ENCODE assay signal across 9 mouse cellular contexts in the genomic region with DNA sequence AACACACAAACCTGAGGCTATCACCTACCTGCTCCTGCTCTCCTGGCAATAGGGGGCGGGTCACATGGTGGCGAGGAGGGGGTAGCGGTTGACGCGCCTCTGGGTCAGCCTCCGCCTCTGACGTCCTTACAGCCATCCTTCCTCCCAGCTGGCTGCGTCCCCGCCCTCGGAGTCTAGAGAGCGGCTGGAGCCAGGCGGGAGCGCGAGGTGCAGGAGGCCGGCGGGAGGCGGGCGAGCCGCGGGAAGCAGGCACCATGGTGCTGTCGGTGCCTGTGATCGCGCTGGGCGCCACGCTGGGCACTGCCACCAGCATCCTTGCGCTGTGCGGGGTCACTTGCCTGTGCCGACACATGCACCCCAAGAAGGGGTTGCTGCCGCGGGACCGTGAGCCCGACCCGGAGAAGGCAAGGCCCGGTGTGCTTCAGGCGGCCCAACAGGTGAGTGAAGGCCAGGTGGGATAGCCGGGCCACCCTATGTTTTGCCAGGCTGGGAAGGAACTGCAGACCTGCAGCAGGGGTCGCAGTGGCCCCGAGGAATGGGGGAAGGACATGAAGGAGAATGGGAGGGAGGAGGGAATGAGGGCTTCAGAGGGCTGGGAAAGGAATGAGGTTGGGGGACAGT. TPM values are rescaled to one million over a fixed set of nuclear protein-coding genes. Genes with fewer than 3 reads are reported as not detected.
A peak's percentile ranks its signal among the peaks of the same experiment; 100 is the strongest.
DNase-seq lines count a peak whose midpoint lies in the region; ATAC-seq lines count a peak whose summit lies in the region.
"Had no signal": no experiment of that assay in that cellular context is flagged by ENCODE, and none has a peak within 500 bp of the region (broad histone marks: within the 10 kb centered on the region; RNA-seq: fewer than 3 reads in every experiment).

A gene (plus strand): TSS at position 166 of the 621 bp plus-strand sequence.

- DNase-seq in Muller cell, postnatal 12 days (ENCODE audit: inconsistent ontology term), result peak; percentile 68
- DNase-seq in cerebellum, adult 9-11 months, result peak; percentile 88
- peak; percentile 61 to 62 for DNase-seq in frontal cortex, postnatal 10 days (ENCODE audit: low spot score in 2 of 2)
- peak; percentile 80 for DNase-seq in intestine, embryonic 14.5 days (ENCODE audit: low spot score)
- peak in 1 of 2 experiments; percentile 83 for DNase-seq in left cerebral cortex, postnatal 10 days (ENCODE audit: extremely low spot score in 1 of 2, low spot score in 2 of 2)
- DNase-seq in mesoderm, embryonic 11.5 days (ENCODE audit: low read depth, low spot score), result peak; percentile 63
- DNase-seq in right cerebral cortex, postnatal 36 days (ENCODE audit: low spot score in 2 of 2), result peak; percentile 66 to 83
- no peak for DNase-seq in spleen, adult 18-20 months

- intact Hi-C loops in left cerebral cortex, postnatal 10 days (cut with DNase I), result loop anchor here (5.0 kb wide), 1 partner anchor 42 kb away; no protein-coding TSS in a partner anchor

- peak; percentile 84 for ATAC-seq in intestine, embryonic 14.5 days (replicated peaks; ENCODE audit: low FRiP score, low TSS enrichment, low read depth)

- peak within 1 kb of the TSS; percentile 31 for H3K9ac ChIP-seq in intestine, embryonic 14.5 days (ENCODE audit: low read length)

- H3K27me3 ChIP-seq in intestine, embryonic 14.5 days (replicated peaks; ENCODE audit: control insufficient read depth, insufficient read depth, low read length), result peaks cover 16% of the 10 kb centered on the region

- no peak within 1 kb of the TSS for H3K27ac ChIP-seq in intestine, embryonic 14.5 days (ENCODE audit: low read depth)

- H3K4me3 ChIP-seq in intestine, embryonic 14.5 days (ENCODE audit: low read depth, low read length), result peak within 1 kb of the TSS; percentile 34

- peaks cover 14% of the 10 kb centered on the region for H3K4me1 ChIP-seq in intestine, embryonic 14.5 days (replicated peaks; ENCODE audit: control insufficient read depth, insufficient read depth, low read length)

- H3K9me3 ChIP-seq in intestine, embryonic 14.5 days (ENCODE audit: control insufficient read depth, low read length), result no peaks in the 10 kb centered on the region; the same call in 1 of the 2 replicates

- peak within 1 kb of the TSS; percentile 77 for H3K4me2 ChIP-seq in intestine, embryonic 14.5 days (ENCODE audit: low read length)

- WGBS in intestine, embryonic 14.5 days, result 0% methylated on average over 38 of the region's 38 CpGs

- H3K36me3 ChIP-seq in intestine, embryonic 14.5 days (ENCODE audit: control insufficient read depth, insufficient read depth, low read length), result no peaks in the 10 kb centered on the region

RNA-seq across cellular contexts. Expression of the gene that starts here (rescaled TPM):
- 4.8 and 7.7 TPM in 2 replicates for polyA plus RNA-seq in intestine, embryonic 14.5 days (2014; fragmentation: Nextera tagmentation; extraction: Ambion mirVana)
- 10 to 100 TPM; 90.0 to 95.7 TPM for total RNA-seq in left cerebral cortex, postnatal 10 days (2021)
- total RNA-seq: neutrophil, adult 5-6 weeks had no signal

Comparison
In these comparisons a context has a peak if more than half of its experiments do, and no peak if none do; other contexts are left out.
1. DNase-seq: peak in Muller cell, postnatal 12 days (single experiment), cerebellum, adult 9-11 months (single experiment), frontal cortex, postnatal 10 days (2 of 2), intestine, embryonic 14.5 days (single experiment), mesoderm, embryonic 11.5 days (single experiment) and right cerebral cortex, postnatal 36 days (2 of 2); none in spleen, adult 18-20 months (0 of 2).